Mouse (Mus musculus): ENCODE data around the gene Zfp526.

DNA sequence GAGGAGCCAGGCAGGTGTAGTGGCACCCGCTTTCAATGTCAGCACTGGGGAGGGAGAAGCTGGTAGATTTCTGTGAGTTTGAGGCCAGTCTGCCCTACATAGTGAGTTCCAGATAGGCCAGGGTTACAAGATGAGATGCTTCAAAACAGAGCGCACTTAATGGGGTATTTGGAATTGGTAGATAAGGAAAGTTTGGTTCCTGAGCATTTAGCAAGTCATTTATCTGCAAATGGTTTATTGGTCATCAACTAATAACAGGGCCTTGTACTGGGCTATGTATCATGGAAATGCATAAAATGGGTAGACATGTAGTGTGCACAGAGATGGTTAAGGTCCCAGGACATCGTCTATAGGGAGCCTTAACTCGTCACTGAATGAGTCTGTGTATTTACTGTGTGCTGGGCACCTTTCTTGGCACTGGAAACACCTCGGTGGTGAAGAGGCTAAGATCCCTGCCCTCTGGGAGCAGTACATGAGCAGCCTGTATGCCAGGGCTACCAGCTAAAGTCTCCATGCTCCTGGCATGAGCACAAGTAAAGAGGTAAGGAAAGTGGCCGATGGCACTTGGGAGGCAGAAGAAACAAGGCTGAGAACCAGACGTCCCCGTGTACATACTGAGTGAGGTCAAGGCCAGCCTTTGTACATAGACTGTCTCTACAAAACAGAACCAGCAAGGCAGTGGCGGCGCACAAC, 1.2 kb downstream of the Zfp526 start:
- TF ChIP-seq POLR2A (IDR thresholded peaks at IDR 0.05; ENCODE audit: borderline replicate concordance, extremely low read depth, low read depth, low read length) (no peak), CTCF (IDR thresholded peaks at IDR 0.05; ENCODE audit: insufficient read depth, low read length) (no peak)
